Mouse (Mus musculus): ENCODE measurements around the gene Nhlrc3. TPM values are rescaled to one million over a fixed set of nuclear protein-coding genes. Genes with fewer than 3 reads are reported as not detected.
A peak's percentile ranks its signal among the peaks of the same experiment; 100 is the strongest.

Nhlrc3 gene
- polyA plus RNA-seq, 1 experiment: 7.1 TPM

DNA sequence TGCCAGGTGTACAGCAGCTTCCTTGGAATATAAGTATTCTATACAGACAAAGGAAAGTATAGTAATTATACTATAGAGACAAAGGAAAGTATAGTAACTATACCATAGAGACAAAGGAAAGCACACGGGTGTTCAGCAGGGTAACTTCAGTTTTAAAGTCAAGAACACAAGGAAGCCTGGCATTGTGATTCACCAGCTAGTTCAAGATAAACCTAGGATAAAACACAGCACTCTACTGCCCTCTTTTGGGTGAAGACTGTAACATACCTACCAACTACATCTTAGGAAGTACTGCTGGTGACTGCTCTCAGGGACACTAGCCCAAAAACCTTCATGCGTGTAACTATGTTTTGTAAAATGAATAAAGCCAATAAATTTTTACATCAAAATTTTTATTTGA is 14.9 kb downstream of the Nhlrc3 start:
- H3K4me1 ChIP-seq (ENCODE audit: control insufficient read depth, insufficient read depth, insufficient read length): no peaks in the 10 kb centered on the region
- H3K4me3 ChIP-seq (ENCODE audit: extremely low read depth, insufficient read depth, insufficient read length): no peak overlapping the region
- no peak overlapping the region for H3K27ac ChIP-seq (ENCODE audit: insufficient read depth, low read length)
- TF ChIP-seq POLR2A (IDR thresholded peaks at IDR 0.05; ENCODE audit: low read depth, low read length) (no peak), CTCF (IDR thresholded peaks at IDR 0.05; ENCODE audit: extremely low read depth, insufficient read depth, insufficient read length, insufficient replicate concordance) (no peak)
- WGBS: 25% methylated on average over 2 of the region's 2 CpGs
- H3K27me3 ChIP-seq (ENCODE audit: control insufficient read depth, insufficient read depth, low read length): no peaks in the 10 kb centered on the region
- peaks cover 25% of the 10 kb centered on the region for H3K36me3 ChIP-seq (ENCODE audit: control insufficient read depth, insufficient read depth, low read length)
- DNase-seq (ENCODE audit: low read depth in 1 of 2, low spot score in 2 of 2): peak in 1 of 2 experiments; percentile 45

- TF ChIP-seq POLR2A (IDR thresholded peaks at IDR 0.05; ENCODE audit: low read depth, low read length) (no peak), CTCF (IDR thresholded peaks at IDR 0.05; ENCODE audit: extremely low read depth, insufficient read depth, insufficient read length, insufficient replicate concordance) (no peak)
- Histone ChIP-seq H3K36me3 (ENCODE audit: control insufficient read depth, insufficient read depth, low read length) (peaks cover 14% of the 10 kb centered on the region), H3K27me3 (ENCODE audit: control insufficient read depth, insufficient read depth, low read length) (no peaks in the 10 kb centered on the region), H3K27ac (ENCODE audit: insufficient read depth, low read length) (no peak overlapping the region), H3K4me3 (ENCODE audit: extremely low read depth, insufficient read depth, insufficient read length) (no peak overlapping the region), H3K4me1 (ENCODE audit: control insufficient read depth, insufficient read depth, insufficient read length) (no peaks in the 10 kb centered on the region)
- 89% methylated on average over 3 of the region's 3 CpGs for WGBS
- DNase-seq (ENCODE audit: low read depth in 1 of 2, low spot score in 2 of 2): no peak
Observed at GRCm38 (mm10) chr3:53446801-53447200, 16.3 kb downstream of the Nhlrc3 start.

DNA sequence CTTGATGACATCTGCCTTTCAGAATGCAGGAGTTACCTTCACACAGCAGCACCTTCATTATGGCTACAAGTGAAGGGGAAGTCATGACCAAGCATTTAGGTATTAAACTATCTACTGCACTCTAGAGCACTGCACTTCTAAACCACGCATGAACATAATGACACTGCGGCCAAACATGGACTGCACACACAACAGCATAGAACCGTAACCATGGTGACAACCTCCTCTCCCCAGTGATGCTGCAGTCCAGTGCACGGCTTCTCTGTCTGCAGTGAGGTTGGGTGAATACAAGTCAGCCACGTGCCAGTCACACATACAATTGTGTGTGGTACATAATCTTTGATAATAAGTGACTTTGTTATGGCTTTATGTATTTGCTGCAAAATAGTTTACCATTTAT is 17.6 kb downstream of the Nhlrc3 start:
- Histone ChIP-seq H3K27me3 (ENCODE audit: control insufficient read depth, insufficient read depth, low read length) (no peaks in the 10 kb centered on the region), H3K27ac (ENCODE audit: insufficient read depth, low read length) (no peak overlapping the region), H3K36me3 (ENCODE audit: control insufficient read depth, insufficient read depth, low read length) (peaks cover 9% of the 10 kb centered on the region), H3K4me1 (ENCODE audit: control insufficient read depth, insufficient read depth, insufficient read length) (no peaks in the 10 kb centered on the region), H3K4me3 (ENCODE audit: extremely low read depth, insufficient read depth, insufficient read length) (no peak overlapping the region)
- no peak for DNase-seq (ENCODE audit: low read depth in 1 of 2, low spot score in 2 of 2)
- TF ChIP-seq POLR2A (IDR thresholded peaks at IDR 0.05; ENCODE audit: low read depth, low read length) (no peak), CTCF (IDR thresholded peaks at IDR 0.05; ENCODE audit: extremely low read depth, insufficient read depth, insufficient read length, insufficient replicate concordance) (no peak)
- 90% methylated on average over 5 of the region's 5 CpGs for WGBS

DNA sequence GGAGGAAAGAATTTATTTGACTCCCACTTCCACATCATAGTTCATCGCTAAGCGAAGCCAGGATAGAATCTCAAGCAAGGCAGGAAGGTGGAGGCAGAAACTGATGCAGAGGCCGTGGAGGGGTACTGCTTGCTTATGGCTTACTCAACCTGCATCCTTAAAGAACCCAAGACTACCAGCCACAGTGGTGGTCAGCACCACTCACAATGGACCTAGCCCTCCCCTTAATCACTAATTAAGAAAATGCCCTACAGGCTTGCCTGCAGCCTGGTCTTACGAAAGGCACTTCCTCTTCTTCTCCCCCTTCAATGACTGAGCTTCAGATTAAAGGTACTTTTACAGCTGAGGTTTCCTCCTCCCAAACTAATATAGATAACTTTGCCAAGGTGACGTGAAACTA is 26.6 kb downstream of the Nhlrc3 start:
- Histone ChIP-seq H3K27ac (ENCODE audit: insufficient read depth, low read length) (no peak overlapping the region), H3K4me3 (ENCODE audit: extremely low read depth, insufficient read depth, insufficient read length) (no peak overlapping the region), H3K4me1 (ENCODE audit: control insufficient read depth, insufficient read depth, insufficient read length) (no peaks in the 10 kb centered on the region), H3K27me3 (ENCODE audit: control insufficient read depth, insufficient read depth, low read length) (no peaks in the 10 kb centered on the region), H3K36me3 (ENCODE audit: control insufficient read depth, insufficient read depth, low read length) (no peaks in the 10 kb centered on the region)
- DNase-seq (ENCODE audit: low read depth in 1 of 2, low spot score in 2 of 2): no peak
- no peak for TF ChIP-seq POLR2A (IDR thresholded peaks at IDR 0.05; ENCODE audit: low read depth, low read length)
- no peak for TF ChIP-seq CTCF (IDR thresholded peaks at IDR 0.05; ENCODE audit: extremely low read depth, insufficient read depth, insufficient read length, insufficient replicate concordance)
- WGBS: 47% methylated on average over 5 of the region's 5 CpGs

DNA sequence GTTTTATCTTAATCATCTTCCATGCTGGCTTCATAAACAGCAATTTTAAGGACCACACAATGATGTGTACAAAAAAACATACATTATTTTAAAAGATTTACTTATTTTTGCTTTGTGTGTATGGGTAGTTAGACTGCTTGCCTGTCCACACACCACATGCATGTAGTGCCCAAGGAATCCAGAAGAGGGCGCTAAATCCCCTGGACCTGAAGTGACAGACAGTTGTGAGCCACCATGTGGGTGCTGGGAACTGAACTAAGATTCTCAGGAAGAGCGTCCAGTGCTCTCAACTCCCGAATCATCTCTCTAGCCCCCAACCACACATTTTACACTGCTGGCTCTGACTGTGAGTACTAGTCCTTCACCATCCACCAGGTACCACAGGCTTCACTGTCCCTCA is 28.5 kb downstream of the Nhlrc3 start:
- Histone ChIP-seq H3K27ac (ENCODE audit: insufficient read depth, low read length) (no peak overlapping the region), H3K4me3 (ENCODE audit: extremely low read depth, insufficient read depth, insufficient read length) (no peak overlapping the region), H3K27me3 (ENCODE audit: control insufficient read depth, insufficient read depth, low read length) (no peaks in the 10 kb centered on the region), H3K4me1 (ENCODE audit: control insufficient read depth, insufficient read depth, insufficient read length) (no peaks in the 10 kb centered on the region), H3K36me3 (ENCODE audit: control insufficient read depth, insufficient read depth, low read length) (no peaks in the 10 kb centered on the region)
- DNase-seq (ENCODE audit: low read depth in 1 of 2, low spot score in 2 of 2): no peak
- no peak for TF ChIP-seq CTCF (IDR thresholded peaks at IDR 0.05; ENCODE audit: extremely low read depth, insufficient read depth, insufficient read length, insufficient replicate concordance)
- TF ChIP-seq POLR2A (IDR thresholded peaks at IDR 0.05; ENCODE audit: low read depth, low read length): no peak
- WGBS: 76% methylated on average over 3 of the region's 3 CpGs

DNA sequence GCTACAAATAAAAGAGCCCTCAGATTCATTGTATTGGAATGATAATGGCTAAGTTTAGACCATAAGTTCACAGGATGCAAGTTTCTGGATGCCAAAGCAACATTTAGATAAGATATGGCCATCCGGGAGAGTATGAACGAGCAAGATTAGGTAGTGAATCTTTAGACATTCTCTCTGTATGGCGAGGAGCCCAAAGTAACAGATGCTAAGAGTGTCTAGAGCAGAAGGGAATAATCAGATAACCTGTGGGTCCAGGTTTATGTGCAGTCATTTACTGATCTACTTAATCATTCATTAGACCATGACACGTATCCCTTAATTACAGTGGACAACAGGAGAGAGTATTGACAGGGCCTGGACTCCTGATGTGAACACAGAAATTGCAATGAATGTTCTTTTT is 39.6 kb downstream of the Nhlrc3 start:
- H3K4me3 ChIP-seq (ENCODE audit: extremely low read depth, insufficient read depth, insufficient read length): no peak overlapping the region
- WGBS: 91% methylated on average over 4 of the region's 4 CpGs

GRCm38 (mm10) chr3:53422691-53423090 is 40.4 kb downstream of the Nhlrc3 start:
- 82% methylated on average over 1 of the region's 1 CpGs for WGBS
- H3K4me1 ChIP-seq (ENCODE audit: control insufficient read depth, insufficient read depth, insufficient read length): no peaks in the 10 kb centered on the region
- TF ChIP-seq CTCF (IDR thresholded peaks at IDR 0.05; ENCODE audit: extremely low read depth, insufficient read depth, insufficient read length, insufficient replicate concordance): no peak
- no peak for TF ChIP-seq POLR2A (IDR thresholded peaks at IDR 0.05; ENCODE audit: low read depth, low read length)

More for the DNA sequence above, 39.6 kb downstream of the Nhlrc3 start:
- Histone ChIP-seq H3K36me3 (ENCODE audit: control insufficient read depth, insufficient read depth, low read length) (no peaks in the 10 kb centered on the region), H3K27me3 (ENCODE audit: control insufficient read depth, insufficient read depth, low read length) (no peaks in the 10 kb centered on the region), H3K27ac (ENCODE audit: insufficient read depth, low read length) (no peak overlapping the region), H3K4me1 (ENCODE audit: control insufficient read depth, insufficient read depth, insufficient read length) (no peaks in the 10 kb centered on the region)
- no peak for DNase-seq (ENCODE audit: low read depth in 1 of 2, low spot score in 2 of 2)
- TF ChIP-seq CTCF (IDR thresholded peaks at IDR 0.05; ENCODE audit: extremely low read depth, insufficient read depth, insufficient read length, insufficient replicate concordance): no peak
- no peak for TF ChIP-seq POLR2A (IDR thresholded peaks at IDR 0.05; ENCODE audit: low read depth, low read length)

More at GRCm38 (mm10) chr3:53422691-53423090, 40.4 kb downstream of the Nhlrc3 start:
- H3K27ac ChIP-seq (ENCODE audit: insufficient read depth, low read length): no peak overlapping the region
- H3K36me3 ChIP-seq (ENCODE audit: control insufficient read depth, insufficient read depth, low read length): no peaks in the 10 kb centered on the region
- DNase-seq (ENCODE audit: low read depth in 1 of 2, low spot score in 2 of 2): no peak
- no peaks in the 10 kb centered on the region for H3K27me3 ChIP-seq (ENCODE audit: control insufficient read depth, insufficient read depth, low read length)
- no peak overlapping the region for H3K4me3 ChIP-seq (ENCODE audit: extremely low read depth, insufficient read depth, insufficient read length)
